Mouse (Mus musculus) hindbrain, embryonic 12.5 days (tissue): ENCODE measurements around the gene Ptprh. TPM values are rescaled to one million over a fixed set of nuclear protein-coding genes. Genes with fewer than 3 reads are reported as not detected.
"Not testable (repeated sequence)": the region's sequence is repeated elsewhere in the genome, so short reads cannot be mapped to it uniquely, and the experiment has no call there.

Experiments
- ATAC-seq: fragments of 200-750 bp; cut with Nextera tagmentation; 2 replicates; pipeline ENCODE4 v1.8.0; 2017; ENCODE audit warnings: moderate TSS enrichment; ENCODE audit not compliant: low FRiP score
- H3K27ac ChIP-seq: fragments of 300-500 bp; sonication (generic); 2 replicates; pipeline ENCODE4 v1.5.1; 2016; ENCODE audit warnings: mild to moderate bottlenecking
- H3K27me3 ChIP-seq: fragments of 300-500 bp; sonication (generic); 2 replicates; pipeline ENCODE4 v1.6.1; 2016; ENCODE audit warnings: mild to moderate bottlenecking
- H3K36me3 ChIP-seq: fragments of 300-500 bp; sonication (generic); 2 replicates; pipeline ENCODE4 v1.6.1; 2016; ENCODE audit warnings: mild to moderate bottlenecking
- H3K4me1 ChIP-seq: fragments of 300-500 bp; sonication (generic); 2 replicates; pipeline ENCODE4 v1.6.1; 2016
- H3K4me2 ChIP-seq: fragments of 300-500 bp; sonication (generic); replicated peaks from 2 replicates; pipeline ENCODE4 v1.6.1; 2016; ENCODE audit warnings: mild to moderate bottlenecking
- H3K4me3 ChIP-seq: fragments of 300-500 bp; sonication (generic); 2 replicates; pipeline ENCODE4 v1.5.1; 2016; ENCODE audit warnings: mild to moderate bottlenecking
- H3K9ac ChIP-seq: fragments of 300-500 bp; sonication (generic); 2 replicates; pipeline ENCODE4 v1.6.1; 2016; ENCODE audit warnings: mild to moderate bottlenecking, moderate library complexity
- H3K9me3 ChIP-seq: fragments of 300-500 bp; sonication (generic); replicated peaks from 2 replicates; pipeline ENCODE4 v1.6.1; 2016; ENCODE audit warnings: mild to moderate bottlenecking
- WGBS: fragments of 180-500 bp; shearing (Covaris S2); methylation state at CpG from one replicate; pipeline ENCODE4 v1.1.7; 2016; 5-methylcytosine and 5-hydroxymethylcytosine counted together
- polyA plus RNA-seq: library from polyadenylated mRNA; unstranded; fragments of >200 nt; fragmentation: Nextera tagmentation; extraction: Ambion mirVana; gene quantifications from 2 replicates; pipeline ENCODE4 v1.2.1, GENCODE M21; 2016

The Ptprh gene
- polyA plus RNA-seq, 1 experiment from 2014 or later = 0.13 TPM

- ATAC-seq = no peak
- no peaks in the 10 kb centered on the region for H3K9me3 ChIP-seq
- H3K4me3 ChIP-seq = no peak overlapping the region
- H3K4me2 ChIP-seq = no peak overlapping the region
- peaks cover 7% of the 10 kb centered on the region for H3K4me1 ChIP-seq
- peaks cover 23% of the 10 kb centered on the region for H3K36me3 ChIP-seq
- H3K9ac ChIP-seq = no peak overlapping the region
- H3K27me3 ChIP-seq = peaks cover 6% of the 10 kb centered on the region
- no peak overlapping the region for H3K27ac ChIP-seq
- WGBS = 74% methylated on average over 4 of the region's 4 CpGs
These were observed 67.5 kb downstream of the Ptprh start for GRCm38 (mm10) chr7:4536369-4536768.

- no peaks in the 10 kb centered on the region for H3K9me3 ChIP-seq
- 0 out of 2 replicates have a peak within 1 kb of the TSS, but pooled peaks have one; percentile 13 for H3K9ac ChIP-seq
- peak within 1 kb of the TSS; percentile 32 for H3K4me3 ChIP-seq
- H3K4me1 ChIP-seq = peaks cover 9% of the 10 kb centered on the region
- no peak within 1 kb of the TSS for H3K27ac ChIP-seq
- H3K27me3 ChIP-seq = peaks cover 23% of the 10 kb centered on the region; the same call in 1 of the 2 replicates
- peak; percentile 84 for ATAC-seq
- H3K4me2 ChIP-seq = peak within 1 kb of the TSS; percentile 53
- H3K36me3 ChIP-seq = no peaks in the 10 kb centered on the region
- WGBS = 2% methylated on average over 28 of the region's 28 CpGs
These were observed 71.7 kb downstream of the Ptprh start, which contains the start of gene Dnaaf3 for GRCm38 (mm10) chr7:4532005-4532729. TSS of gene Dnaaf3 (minus strand) at chr7:4532453.

GRCm38 (mm10) chr7:4530166-4530565 lies 73.7 kb downstream of the Ptprh start:
- peaks cover 16% of the 10 kb centered on the region for H3K4me1 ChIP-seq
- not testable (repeated sequence) for H3K9ac ChIP-seq, H3K27ac ChIP-seq, H3K9me3 ChIP-seq, H3K4me3 ChIP-seq, H3K36me3 ChIP-seq, ATAC-seq, H3K4me2 ChIP-seq
- peaks cover 27% of the 10 kb centered on the region; the same call in 1 of the 2 replicates for H3K27me3 ChIP-seq
- WGBS = 52% methylated on average over 8 of the region's 8 CpGs

- WGBS = 37% methylated on average over 18 of the region's 18 CpGs
- Histone ChIP-seq H3K9ac (no peak overlapping the region), H3K9me3 (no peaks in the 10 kb centered on the region), H3K4me1 (peaks cover 13% of the 10 kb centered on the region), H3K4me2 (peak overlapping the region; percentile 52), H3K4me3 (no peak overlapping the region), H3K36me3 (no peaks in the 10 kb centered on the region), H3K27ac (no peak overlapping the region), H3K27me3 (peaks cover 33% of the 10 kb centered on the region)
- ATAC-seq = peak; percentile 3; the same call in 1 of the 2 replicates
These were observed 76.5 kb downstream of the Ptprh start for GRCm38 (mm10) chr7:4527302-4527689.

GRCm38 (mm10) chr7:4526341-4527301 lies 77.2 kb downstream of the Ptprh start:
- H3K27ac ChIP-seq = no peak overlapping the region
- H3K9me3 ChIP-seq = no peaks in the 10 kb centered on the region
- WGBS = 24% methylated on average over 40 of the region's 40 CpGs
- peak overlapping the region; percentile 52 for H3K4me2 ChIP-seq
- H3K9ac ChIP-seq = peak overlapping the region; percentile 41; the same call in 1 of the 2 replicates
- H3K27me3 ChIP-seq = peaks cover 36% of the 10 kb centered on the region
- ATAC-seq = peak; percentile 89
- no peaks in the 10 kb centered on the region for H3K36me3 ChIP-seq
- peak overlapping the region; percentile 25 for H3K4me3 ChIP-seq
- H3K4me1 ChIP-seq = peaks cover 10% of the 10 kb centered on the region

- not testable (repeated sequence) for H3K9ac ChIP-seq, H3K9me3 ChIP-seq, H3K4me2 ChIP-seq, H3K4me3 ChIP-seq, H3K27ac ChIP-seq, ATAC-seq, H3K36me3 ChIP-seq
- 76% methylated on average over 15 of the region's 15 CpGs for WGBS
- H3K4me1 ChIP-seq = peaks cover 20% of the 10 kb centered on the region
- H3K27me3 ChIP-seq = peaks cover 49% of the 10 kb centered on the region
These were observed 79.5 kb downstream of the Ptprh start, which contains the start of gene Tnni3 for GRCm38 (mm10) chr7:4524212-4524922. TSS of gene Tnni3 (minus strand) at chr7:4524229.

GRCm38 (mm10) chr7:4523205-4524130 lies 80.4 kb downstream of the Ptprh start:
- no peak overlapping the region for H3K9ac ChIP-seq
- H3K4me2 ChIP-seq = no peak overlapping the region
- no peak overlapping the region for H3K27ac ChIP-seq
- no peaks in the 10 kb centered on the region for H3K36me3 ChIP-seq
- H3K4me1 ChIP-seq = peaks cover 20% of the 10 kb centered on the region
- 92% methylated on average over 33 of the region's 33 CpGs for WGBS
- no peak overlapping the region for H3K4me3 ChIP-seq
- H3K27me3 ChIP-seq = peaks cover 47% of the 10 kb centered on the region
- no peak for ATAC-seq
- H3K9me3 ChIP-seq = no peaks in the 10 kb centered on the region

- Histone ChIP-seq H3K4me2 (no peak overlapping the region), H3K27me3 (peaks cover 38% of the 10 kb centered on the region), H3K36me3 (no peaks in the 10 kb centered on the region), H3K9ac (no peak overlapping the region), H3K27ac (no peak overlapping the region), H3K4me1 (peaks cover 19% of the 10 kb centered on the region), H3K4me3 (no peak overlapping the region), H3K9me3 (no peaks in the 10 kb centered on the region)
- no peak for ATAC-seq
- 77% methylated on average over 6 of the region's 6 CpGs for WGBS
These were observed 81.5 kb downstream of the Ptprh start for GRCm38 (mm10) chr7:4522292-4522691.

- WGBS = 34% methylated on average over 32 of the region's 32 CpGs
- Histone ChIP-seq H3K27ac (no peak overlapping the region), H3K9me3 (no peaks in the 10 kb centered on the region), H3K4me2 (peak overlapping the region; percentile 51), H3K4me1 (peaks cover 18% of the 10 kb centered on the region), H3K36me3 (no peaks in the 10 kb centered on the region), H3K27me3 (peaks cover 32% of the 10 kb centered on the region), H3K4me3 (peak overlapping the region; percentile 18; the same call in 1 of the 2 replicates), H3K9ac (no peak overlapping the region)
- no peak for ATAC-seq
These were observed 82.4 kb downstream of the Ptprh start for GRCm38 (mm10) chr7:4521231-4522003.

GRCm38 (mm10) chr7:4518487-4518886 lies 85.4 kb downstream of the Ptprh start:
- Histone ChIP-seq H3K27ac (no peak overlapping the region), H3K9ac (no peak overlapping the region), H3K4me3 (no peak overlapping the region), H3K36me3 (no peaks in the 10 kb centered on the region), H3K4me1 (peaks cover 29% of the 10 kb centered on the region), H3K27me3 (peaks cover 32% of the 10 kb centered on the region), H3K9me3 (no peaks in the 10 kb centered on the region), H3K4me2 (no peak overlapping the region)
- ATAC-seq = no peak
- 68% methylated on average over 1 of the region's 1 CpGs for WGBS
